Mouse (Mus musculus): ENCODE results near the gene Rsph9. TPM values are rescaled to one million over a fixed set of nuclear protein-coding genes. Genes with fewer than 3 reads are reported as not detected.

Rsph9 gene
- polyA plus RNA-seq, 1 experiment: not detected

DNA sequence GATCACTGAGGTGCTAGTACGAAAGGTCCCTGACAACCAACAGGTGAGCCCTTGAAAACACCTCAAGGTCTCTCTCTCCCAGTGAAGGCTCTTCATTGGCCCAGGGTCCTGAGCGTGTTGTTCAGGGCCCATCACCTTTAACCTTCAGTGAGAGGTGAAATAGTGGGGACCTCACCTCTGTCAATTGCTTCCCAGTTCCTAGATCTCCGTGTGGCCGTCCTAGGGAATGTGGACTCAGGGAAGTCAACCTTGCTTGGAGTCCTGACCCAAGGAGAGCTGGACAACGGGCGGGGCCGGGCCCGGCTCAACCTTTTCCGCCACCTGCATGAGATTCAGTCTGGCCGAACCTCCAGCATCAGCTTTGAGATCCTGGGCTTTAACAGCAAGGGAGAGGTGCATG lies 20.8 kb upstream of the Rsph9 start:
- H3K4me1 ChIP-seq (ENCODE audit: control insufficient read depth, insufficient read depth, low read length): peaks cover 12% of the 10 kb centered on the region
- no peak for TF ChIP-seq POLR2A (IDR thresholded peaks at IDR 0.05; ENCODE audit: insufficient read depth, low read depth, low read length)
- TF ChIP-seq CTCF (IDR thresholded peaks at IDR 0.05; ENCODE audit: insufficient read depth, low read depth, low read length): no peak
- no peak overlapping the region for H3K27ac ChIP-seq (ENCODE audit: insufficient read depth, low read depth, low read length)
- no peak overlapping the region for H3K4me3 ChIP-seq (ENCODE audit: insufficient read depth, low read depth, low read length)
- WGBS: 93% methylated on average over 10 of the region's 10 CpGs

DNA sequence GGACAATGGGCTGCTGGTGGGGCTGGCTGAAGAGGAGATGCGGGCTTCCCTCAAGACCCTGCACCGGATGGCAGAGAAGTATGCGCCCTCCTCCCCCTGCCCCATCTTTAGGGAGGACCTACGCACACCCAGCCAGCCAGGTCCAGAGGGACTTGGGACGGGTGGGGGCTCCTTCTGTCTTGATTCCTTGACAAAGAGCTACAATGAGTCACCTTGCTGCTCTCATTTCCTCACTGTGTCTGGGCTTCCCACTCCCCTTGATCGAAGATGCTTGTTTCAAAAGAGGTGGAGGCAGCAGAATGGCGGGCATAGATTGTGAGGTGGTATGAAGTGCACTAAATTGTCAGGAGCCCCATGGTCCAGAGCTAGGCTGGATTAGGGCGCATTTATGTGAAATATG lies 20.3 kb upstream of the Rsph9 start:
- Histone ChIP-seq H3K4me1 (ENCODE audit: control insufficient read depth, insufficient read depth, low read length) (peaks cover 12% of the 10 kb centered on the region), H3K27ac (ENCODE audit: insufficient read depth, low read depth, low read length) (no peak overlapping the region), H3K4me3 (ENCODE audit: insufficient read depth, low read depth, low read length) (no peak overlapping the region)
- TF ChIP-seq CTCF (IDR thresholded peaks at IDR 0.05; ENCODE audit: insufficient read depth, low read depth, low read length) (no peak), POLR2A (IDR thresholded peaks at IDR 0.05; ENCODE audit: insufficient read depth, low read depth, low read length) (no peak)
- 94% methylated on average over 8 of the region's 8 CpGs for WGBS

DNA sequence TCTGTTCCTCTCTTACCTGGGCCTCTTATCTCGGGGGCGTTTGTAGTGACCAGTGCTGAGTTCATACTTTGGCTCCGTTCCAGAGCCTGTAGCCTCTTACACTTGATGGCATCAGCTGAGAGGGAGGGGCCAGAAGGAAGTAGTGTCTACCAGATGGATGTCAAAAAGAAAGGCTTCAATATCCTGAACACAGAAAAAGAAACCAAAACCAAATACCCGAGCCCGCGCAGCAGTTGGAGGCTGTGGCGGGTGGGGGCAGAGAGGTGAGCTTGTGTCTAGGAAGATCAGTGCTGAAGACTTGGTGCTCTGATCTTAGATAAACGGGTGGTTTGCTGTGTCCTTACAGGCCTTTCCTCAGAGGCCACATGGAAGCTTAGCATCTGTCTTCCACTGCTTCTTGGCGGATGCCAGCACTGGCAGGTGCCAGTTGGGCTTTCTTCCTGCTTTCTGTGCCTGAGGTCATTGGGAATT lies 19.0 kb upstream of the Rsph9 start:
- TF ChIP-seq POLR2A (IDR thresholded peaks at IDR 0.05; ENCODE audit: insufficient read depth, low read depth, low read length) (no peak), CTCF (IDR thresholded peaks at IDR 0.05; ENCODE audit: insufficient read depth, low read depth, low read length) (no peak)
- Histone ChIP-seq H3K4me1 (ENCODE audit: control insufficient read depth, insufficient read depth, low read length) (peaks cover 12% of the 10 kb centered on the region), H3K27ac (ENCODE audit: insufficient read depth, low read depth, low read length) (no peak overlapping the region), H3K4me3 (ENCODE audit: insufficient read depth, low read depth, low read length) (no peak overlapping the region)
- 78% methylated on average over 9 of the region's 9 CpGs for WGBS

DNA sequence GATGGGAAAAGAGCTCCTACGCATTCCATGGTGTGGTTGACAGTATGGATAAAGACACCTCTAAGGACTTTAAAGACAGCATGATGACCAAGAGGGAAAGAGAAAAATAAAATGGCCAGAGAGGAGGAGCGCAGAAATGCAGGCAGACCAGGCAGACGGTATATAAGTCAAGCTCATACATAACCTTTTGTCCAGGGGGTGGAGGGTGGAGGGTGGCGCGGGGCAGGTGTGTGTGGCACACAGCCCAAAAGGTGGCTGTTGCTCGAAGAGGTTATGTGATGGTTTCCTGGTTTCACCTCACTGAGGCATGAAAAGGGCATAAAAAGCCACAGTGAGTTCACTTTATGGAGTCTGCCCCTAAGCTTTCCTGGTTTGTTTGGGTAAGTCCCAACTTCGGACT lies 18.5 kb upstream of the Rsph9 start:
- TF ChIP-seq POLR2A (IDR thresholded peaks at IDR 0.05; ENCODE audit: insufficient read depth, low read depth, low read length): no peak
- no peak for TF ChIP-seq CTCF (IDR thresholded peaks at IDR 0.05; ENCODE audit: insufficient read depth, low read depth, low read length)
- 91% methylated on average over 7 of the region's 7 CpGs for WGBS
- Histone ChIP-seq H3K27ac (ENCODE audit: insufficient read depth, low read depth, low read length) (no peak overlapping the region), H3K4me3 (ENCODE audit: insufficient read depth, low read depth, low read length) (no peak overlapping the region), H3K4me1 (ENCODE audit: control insufficient read depth, insufficient read depth, low read length) (peaks cover 12% of the 10 kb centered on the region)

DNA sequence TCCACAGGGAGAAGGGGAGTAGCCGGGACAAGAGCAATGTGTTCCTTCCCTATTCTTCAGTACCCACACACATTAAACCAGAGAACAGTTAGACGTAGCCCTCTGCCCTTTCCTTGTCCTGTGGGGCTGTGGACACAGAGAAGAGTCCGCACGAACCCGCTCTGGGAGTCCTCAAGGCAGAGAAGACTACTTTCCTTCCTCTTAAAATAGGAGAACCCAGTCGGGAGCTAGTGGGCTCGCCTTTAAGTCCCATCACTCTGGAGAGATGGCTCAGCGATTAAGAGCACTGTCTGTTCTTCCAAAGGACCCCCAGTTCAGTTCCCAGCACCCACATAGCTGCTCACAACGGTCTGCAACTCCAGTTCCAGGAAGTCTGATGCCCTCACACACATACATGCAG lies 17.7 kb upstream of the Rsph9 start:
- TF ChIP-seq CTCF (IDR thresholded peaks at IDR 0.05; ENCODE audit: insufficient read depth, low read depth, low read length): no peak
- no peak for TF ChIP-seq POLR2A (IDR thresholded peaks at IDR 0.05; ENCODE audit: insufficient read depth, low read depth, low read length)
- no peak overlapping the region for H3K27ac ChIP-seq (ENCODE audit: insufficient read depth, low read depth, low read length)

DNA sequence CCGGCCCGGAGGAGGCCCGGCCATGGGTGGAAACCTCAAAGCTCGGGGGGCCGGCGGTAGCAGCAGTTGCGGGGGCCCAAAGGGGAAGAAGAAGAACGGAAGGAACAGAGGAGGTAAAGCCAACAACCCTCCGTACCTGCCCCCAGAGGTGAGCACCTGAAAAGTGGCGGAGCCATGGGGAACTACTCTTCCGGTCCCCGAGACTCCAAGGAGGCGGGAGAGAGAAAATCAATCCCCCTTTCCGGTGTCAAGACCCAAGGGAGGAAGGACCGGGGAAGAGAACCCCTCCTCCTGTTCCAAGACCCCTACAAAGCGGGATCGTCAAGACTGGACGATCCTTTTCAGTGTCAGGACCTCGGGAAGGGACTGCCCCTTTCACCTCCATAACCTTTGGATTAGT lies 17.2 kb upstream of the Rsph9 start:
- no peak for TF ChIP-seq CTCF (IDR thresholded peaks at IDR 0.05; ENCODE audit: insufficient read depth, low read depth, low read length)
- no peak for TF ChIP-seq POLR2A (IDR thresholded peaks at IDR 0.05; ENCODE audit: insufficient read depth, low read depth, low read length)
- Histone ChIP-seq H3K4me1 (ENCODE audit: control insufficient read depth, insufficient read depth, low read length) (peaks cover 12% of the 10 kb centered on the region), H3K4me3 (ENCODE audit: insufficient read depth, low read depth, low read length) (peak overlapping the region; percentile 74), H3K27ac (ENCODE audit: insufficient read depth, low read depth, low read length) (no peak overlapping the region)
- WGBS: 0% methylated on average over 19 of the region's 19 CpGs

More for the DNA sequence above, 17.7 kb upstream of the Rsph9 start:
- 47% methylated on average over 9 of the region's 9 CpGs for WGBS
- Histone ChIP-seq H3K4me1 (ENCODE audit: control insufficient read depth, insufficient read depth, low read length) (peaks cover 12% of the 10 kb centered on the region), H3K4me3 (ENCODE audit: insufficient read depth, low read depth, low read length) (peak overlapping the region; percentile 74)

DNA sequence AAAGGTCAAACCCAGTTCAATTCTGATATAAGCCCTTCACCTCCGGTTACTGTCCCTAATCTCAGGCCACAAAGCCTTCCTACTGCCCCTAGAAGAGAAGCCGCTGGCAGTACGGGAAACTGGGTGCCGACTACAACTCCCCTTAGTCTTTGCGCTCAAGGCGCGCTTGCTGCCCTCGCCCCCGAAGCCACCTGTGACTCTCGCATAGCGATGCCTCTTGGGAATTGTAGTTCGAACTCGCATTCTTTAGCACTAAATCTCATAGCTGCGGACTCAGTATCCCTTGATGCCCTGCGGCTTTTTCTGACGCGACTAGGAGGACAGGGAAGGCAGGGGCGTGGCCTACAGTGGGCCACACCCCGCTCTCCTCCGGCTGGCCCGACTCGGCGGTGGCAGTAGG lies 16.7 kb upstream of the Rsph9 start, which contains the start of gene Gtpbp2:
Gtpbp2 (plus strand) TSS at position 347 of the 400 bp plus-strand sequence.
- WGBS: 0% methylated on average over 23 of the region's 23 CpGs

DNA sequence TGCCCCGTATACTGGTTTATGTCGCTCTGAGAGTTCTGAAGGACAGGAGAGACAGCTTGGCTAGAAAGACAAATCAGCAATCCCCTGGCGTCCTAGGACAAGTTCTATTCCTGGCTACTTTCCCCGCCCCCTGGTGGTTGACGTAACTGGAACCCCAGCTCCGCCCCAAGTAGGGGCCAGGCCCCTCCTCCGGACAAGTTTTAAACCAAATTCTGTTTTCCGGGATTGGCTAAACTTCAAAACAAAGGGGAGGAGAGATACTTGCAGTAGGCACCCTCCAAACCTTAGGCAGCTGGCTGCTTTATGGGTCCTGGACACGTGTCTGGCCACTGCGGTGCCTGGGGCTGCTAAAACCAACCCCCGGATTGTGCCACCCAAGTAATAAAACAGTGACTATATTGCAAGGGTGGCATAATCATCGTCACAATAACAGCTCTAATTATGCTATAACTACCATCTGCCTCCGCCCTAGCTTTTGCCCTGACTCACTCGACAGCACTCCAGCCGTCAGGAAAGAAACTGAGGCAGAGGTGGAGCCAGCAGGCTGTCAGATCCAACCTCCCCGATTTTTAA lies 16.2 kb upstream of the Rsph9 start:
- WGBS: under 1% methylated on average over 16 of the region's 16 CpGs
- H3K4me3 ChIP-seq (ENCODE audit: insufficient read depth, low read depth, low read length): peak overlapping the region; percentile 55
- TF ChIP-seq CTCF (IDR thresholded peaks at IDR 0.05; ENCODE audit: insufficient read depth, low read depth, low read length) (peak; percentile 19; the same call in 1 of the 2 replicates), POLR2A (IDR thresholded peaks at IDR 0.05; ENCODE audit: insufficient read depth, low read depth, low read length) (no peak)
- peaks cover 12% of the 10 kb centered on the region for H3K4me1 ChIP-seq (ENCODE audit: control insufficient read depth, insufficient read depth, low read length)
- H3K27ac ChIP-seq (ENCODE audit: insufficient read depth, low read depth, low read length): peak overlapping the region; percentile 74

More for the DNA sequence above, 16.7 kb upstream of the Rsph9 start, which contains the start of gene Gtpbp2:
- peaks cover 12% of the 10 kb centered on the region for H3K4me1 ChIP-seq (ENCODE audit: control insufficient read depth, insufficient read depth, low read length)
- H3K4me3 ChIP-seq (ENCODE audit: insufficient read depth, low read depth, low read length): peak within 1 kb of the TSS; percentile 74
- H3K27ac ChIP-seq (ENCODE audit: insufficient read depth, low read depth, low read length): peak within 1 kb of the TSS; percentile 74
- TF ChIP-seq CTCF (IDR thresholded peaks at IDR 0.05; ENCODE audit: insufficient read depth, low read depth, low read length): no peak
- TF ChIP-seq POLR2A (IDR thresholded peaks at IDR 0.05; ENCODE audit: insufficient read depth, low read depth, low read length): no peak

DNA sequence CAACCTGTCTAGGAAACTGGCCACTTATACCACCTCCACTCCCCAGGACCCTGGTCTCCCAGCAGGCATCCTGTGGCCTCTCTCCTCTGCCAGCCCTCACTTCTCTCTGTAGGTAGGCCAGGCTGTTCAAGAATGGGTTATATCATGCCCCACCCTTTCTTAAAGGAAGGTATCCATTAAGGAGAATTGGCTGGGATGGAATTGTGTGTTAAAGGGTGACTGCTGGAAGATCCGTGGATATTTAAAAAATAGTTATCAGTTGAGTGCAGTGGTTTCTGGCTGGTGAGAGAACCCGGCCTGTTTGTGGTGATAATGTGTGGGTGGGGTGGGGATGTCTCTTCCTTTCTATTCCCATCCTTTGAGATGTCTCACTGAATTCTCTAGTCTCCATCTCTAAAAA lies 15.2 kb upstream of the Rsph9 start:
- Histone ChIP-seq H3K27ac (ENCODE audit: insufficient read depth, low read depth, low read length) (no peak overlapping the region), H3K4me3 (ENCODE audit: insufficient read depth, low read depth, low read length) (no peak overlapping the region), H3K4me1 (ENCODE audit: control insufficient read depth, insufficient read depth, low read length) (peaks cover 12% of the 10 kb centered on the region)
- TF ChIP-seq POLR2A (IDR thresholded peaks at IDR 0.05; ENCODE audit: insufficient read depth, low read depth, low read length) (no peak), CTCF (IDR thresholded peaks at IDR 0.05; ENCODE audit: insufficient read depth, low read depth, low read length) (no peak)
- WGBS: 57% methylated on average over 2 of the region's 2 CpGs

All from olfactory bulb, adult 2 months (tissue).